Mouse (Mus musculus): ENCODE data around the gene Pak6. TPM values are rescaled to one million over a fixed set of nuclear protein-coding genes. Genes with fewer than 3 reads are reported as not detected.

Pak6 gene
- polyA plus RNA-seq, 1 experiment from 2014 or later, result 1.6 TPM

DNA sequence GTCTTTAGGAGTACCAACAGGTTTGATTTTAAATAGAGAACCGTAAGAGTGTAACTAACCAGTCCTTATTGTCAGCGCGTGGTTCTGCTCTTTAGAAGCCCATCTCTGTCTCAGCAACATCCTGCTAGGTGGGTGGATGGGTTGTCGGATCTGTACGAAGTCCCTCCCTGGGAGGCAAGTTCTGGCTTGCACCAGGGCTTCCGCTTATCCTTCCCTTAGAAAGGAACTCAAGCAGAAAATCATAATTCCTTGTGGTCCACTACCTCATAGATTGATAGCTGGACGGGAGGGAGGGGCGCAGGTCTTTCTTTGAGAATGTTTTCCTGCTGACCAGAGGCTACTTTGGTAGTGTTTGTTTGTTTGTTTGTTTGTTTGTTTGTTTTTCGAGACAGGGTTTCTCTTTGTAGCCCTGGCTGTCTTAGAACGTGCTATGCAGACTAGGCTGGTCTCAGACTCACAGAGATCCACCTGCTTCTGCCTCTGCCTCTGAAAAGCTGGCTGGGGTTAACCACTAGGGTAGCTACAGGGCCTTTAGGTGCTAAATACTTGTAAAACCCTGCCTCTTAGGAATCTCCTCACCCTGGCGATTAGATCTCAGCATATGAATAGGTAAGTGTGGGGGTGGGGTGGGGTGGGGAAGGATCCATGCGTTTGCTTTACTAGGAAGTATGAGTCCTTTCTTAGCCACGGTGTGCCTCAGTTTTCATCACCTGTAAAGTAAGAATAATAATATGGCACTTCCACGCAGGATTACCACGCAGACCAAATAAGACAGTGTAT, 10.8 kb downstream of the Pak6 start:
- 22% methylated on average over 15 of the region's 15 CpGs for WGBS
- DNase-seq (ENCODE audit: low spot score) (no peak), ATAC-seq (ENCODE audit: insufficient read depth, low FRiP score, low TSS enrichment) (no peak)
- H3K4me1 ChIP-seq (ENCODE audit: control insufficient read depth, insufficient read depth, low read length), result peaks cover 9% of the 10 kb centered on the region; the same call in 1 of the 2 replicates
- H3K4me3 ChIP-seq (ENCODE audit: low read depth, low read length), result no peak overlapping the region
- H3K36me3 ChIP-seq (ENCODE audit: control insufficient read depth, insufficient read depth, low read length), result no peaks in the 10 kb centered on the region
- peaks cover 52% of the 10 kb centered on the region for H3K27me3 ChIP-seq (ENCODE audit: control insufficient read depth, insufficient read depth, low read length)
- H3K9ac ChIP-seq (ENCODE audit: low read length), result no peak overlapping the region
- H3K4me2 ChIP-seq (ENCODE audit: low read depth), result no peak overlapping the region
- H3K9me3 ChIP-seq (ENCODE audit: control insufficient read depth, low read length), result no peaks in the 10 kb centered on the region
- H3K27ac ChIP-seq (ENCODE audit: low read depth, low read length), result no peak overlapping the region

GRCm38 (mm10) chr2:118674500-118674899, 11.4 kb downstream of the Pak6 start:
- Histone ChIP-seq H3K4me3 (ENCODE audit: low read depth, low read length) (no peak overlapping the region), H3K4me1 (ENCODE audit: control insufficient read depth, insufficient read depth, low read length) (peaks cover 9% of the 10 kb centered on the region; the same call in 1 of the 2 replicates), H3K36me3 (ENCODE audit: control insufficient read depth, insufficient read depth, low read length) (no peaks in the 10 kb centered on the region), H3K9ac (ENCODE audit: low read length) (no peak overlapping the region), H3K27ac (ENCODE audit: low read depth, low read length) (no peak overlapping the region), H3K27me3 (ENCODE audit: control insufficient read depth, insufficient read depth, low read length) (peaks cover 58% of the 10 kb centered on the region), H3K4me2 (ENCODE audit: low read depth) (no peak overlapping the region), H3K9me3 (ENCODE audit: control insufficient read depth, low read length) (no peaks in the 10 kb centered on the region)
- 8% methylated on average over 7 of the region's 7 CpGs for WGBS
- ATAC-seq (ENCODE audit: insufficient read depth, low FRiP score, low TSS enrichment) (no peak), DNase-seq (ENCODE audit: low spot score) (no peak)

- H3K4me2 ChIP-seq (ENCODE audit: low read depth), result peak overlapping the region; percentile 93
- peak overlapping the region; percentile 48 for H3K4me3 ChIP-seq (ENCODE audit: low read depth, low read length)
- ATAC-seq (ENCODE audit: insufficient read depth, low FRiP score, low TSS enrichment), result peak; percentile 27; the same call in 1 of the 2 replicates
- peak overlapping the region; percentile 45 for H3K9ac ChIP-seq (ENCODE audit: low read length)
- H3K27me3 ChIP-seq (ENCODE audit: control insufficient read depth, insufficient read depth, low read length), result peaks cover 61% of the 10 kb centered on the region
- no peak overlapping the region for H3K27ac ChIP-seq (ENCODE audit: low read depth, low read length)
- H3K9me3 ChIP-seq (ENCODE audit: control insufficient read depth, low read length), result no peaks in the 10 kb centered on the region
- WGBS, result under 1% methylated on average over 89 of the region's 89 CpGs
- no peaks in the 10 kb centered on the region for H3K36me3 ChIP-seq (ENCODE audit: control insufficient read depth, insufficient read depth, low read length)
- DNase-seq (ENCODE audit: low spot score), result no peak
- H3K4me1 ChIP-seq (ENCODE audit: control insufficient read depth, insufficient read depth, low read length), result peaks cover 9% of the 10 kb centered on the region; the same call in 1 of the 2 replicates
Observed at GRCm38 (mm10) chr2:118676839-118677741, 14.0 kb downstream of the Pak6 start.

DNA sequence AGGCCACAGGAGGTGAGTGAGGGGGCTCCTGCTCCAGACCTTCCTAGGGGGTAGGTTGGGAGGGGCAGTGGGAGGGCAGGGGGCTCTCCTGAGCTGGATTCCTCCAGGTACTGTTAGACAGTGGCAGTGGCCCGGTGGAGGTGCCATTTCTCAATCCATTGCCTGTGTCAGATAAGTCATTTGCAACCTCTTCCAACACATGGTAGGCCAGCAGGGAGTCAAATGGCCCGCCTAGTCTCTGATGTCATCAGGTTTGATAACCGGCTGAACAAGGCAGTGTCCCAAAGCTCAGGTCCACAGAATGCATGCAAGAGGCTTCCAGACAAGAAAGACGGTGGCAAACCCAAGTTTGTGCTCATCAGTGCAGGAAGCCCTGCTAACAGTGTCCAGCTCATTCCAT, 14.7 kb downstream of the Pak6 start:
- 10% methylated on average over 4 of the region's 4 CpGs for WGBS
- ATAC-seq (ENCODE audit: insufficient read depth, low FRiP score, low TSS enrichment) (0 out of 2 replicates have a peak, but pooled peaks have one; percentile 20), DNase-seq (ENCODE audit: low spot score) (no peak)
- Histone ChIP-seq H3K4me3 (ENCODE audit: low read depth, low read length) (peak overlapping the region; percentile 48), H3K4me2 (ENCODE audit: low read depth) (peak overlapping the region; percentile 93; the same call in 1 of the 2 replicates), H3K9ac (ENCODE audit: low read length) (no peak overlapping the region), H3K36me3 (ENCODE audit: control insufficient read depth, insufficient read depth, low read length) (no peaks in the 10 kb centered on the region), H3K9me3 (ENCODE audit: control insufficient read depth, low read length) (no peaks in the 10 kb centered on the region), H3K27ac (ENCODE audit: low read depth, low read length) (no peak overlapping the region), H3K27me3 (ENCODE audit: control insufficient read depth, insufficient read depth, low read length) (peaks cover 61% of the 10 kb centered on the region), H3K4me1 (ENCODE audit: control insufficient read depth, insufficient read depth, low read length) (peaks cover 9% of the 10 kb centered on the region; the same call in 1 of the 2 replicates)

DNA sequence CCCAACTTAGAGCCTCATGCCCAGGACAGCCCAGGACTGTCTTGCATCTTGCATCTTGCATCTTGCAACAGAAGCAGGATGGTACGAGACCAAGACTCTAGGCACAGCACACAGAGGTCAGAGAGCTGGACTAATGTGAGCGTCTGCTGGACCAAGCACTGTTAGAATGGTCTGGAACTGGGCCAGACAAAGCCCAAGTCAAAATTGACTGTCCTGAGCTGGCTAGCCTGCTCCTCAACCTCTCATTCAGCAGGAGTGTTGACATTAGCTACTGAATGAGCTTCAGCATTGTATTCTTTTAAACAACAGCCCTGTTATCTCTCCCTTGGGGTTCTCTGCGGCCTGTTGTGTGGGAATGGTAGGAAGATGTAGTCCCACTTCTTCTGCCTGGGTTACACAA, 16.5 kb downstream of the Pak6 start:
- WGBS, result 73% methylated on average over 3 of the region's 3 CpGs
- no peak overlapping the region for H3K27ac ChIP-seq (ENCODE audit: low read depth, low read length)
- H3K4me1 ChIP-seq (ENCODE audit: control insufficient read depth, insufficient read depth, low read length), result peaks cover 9% of the 10 kb centered on the region; the same call in 1 of the 2 replicates
- H3K36me3 ChIP-seq (ENCODE audit: control insufficient read depth, insufficient read depth, low read length), result no peaks in the 10 kb centered on the region
- no peak overlapping the region for H3K4me3 ChIP-seq (ENCODE audit: low read depth, low read length)
- peaks cover 51% of the 10 kb centered on the region for H3K27me3 ChIP-seq (ENCODE audit: control insufficient read depth, insufficient read depth, low read length)
- no peak overlapping the region for H3K4me2 ChIP-seq (ENCODE audit: low read depth)
- H3K9ac ChIP-seq (ENCODE audit: low read length), result no peak overlapping the region
- ATAC-seq (ENCODE audit: insufficient read depth, low FRiP score, low TSS enrichment), result no peak
- no peak for DNase-seq (ENCODE audit: low spot score)
- no peaks in the 10 kb centered on the region for H3K9me3 ChIP-seq (ENCODE audit: control insufficient read depth, low read length)

- no peak overlapping the region for H3K4me2 ChIP-seq (ENCODE audit: low read depth)
- ATAC-seq (ENCODE audit: insufficient read depth, low FRiP score, low TSS enrichment) (no peak), DNase-seq (ENCODE audit: low spot score) (no peak)
- H3K4me3 ChIP-seq (ENCODE audit: low read depth, low read length), result no peak overlapping the region
- no peaks in the 10 kb centered on the region for H3K9me3 ChIP-seq (ENCODE audit: control insufficient read depth, low read length)
- H3K36me3 ChIP-seq (ENCODE audit: control insufficient read depth, insufficient read depth, low read length), result no peaks in the 10 kb centered on the region
- H3K27ac ChIP-seq (ENCODE audit: low read depth, low read length), result no peak overlapping the region
- WGBS, result 89% methylated on average over 6 of the region's 6 CpGs
- H3K27me3 ChIP-seq (ENCODE audit: control insufficient read depth, insufficient read depth, low read length), result peaks cover 39% of the 10 kb centered on the region
- H3K9ac ChIP-seq (ENCODE audit: low read length), result no peak overlapping the region
- peaks cover 9% of the 10 kb centered on the region; the same call in 1 of the 2 replicates for H3K4me1 ChIP-seq (ENCODE audit: control insufficient read depth, insufficient read depth, low read length)
Observed at GRCm38 (mm10) chr2:118680926-118681325, 17.8 kb downstream of the Pak6 start.

- 59% methylated on average over 8 of the region's 8 CpGs for whole genome bisulfite sequencing
- H3K4me2 ChIP-seq (ENCODE audit: low read depth), result no peak overlapping the region
- H3K27me3 ChIP-seq (ENCODE audit: control insufficient read depth, insufficient read depth, low read length), result peaks cover 21% of the 10 kb centered on the region
- H3K27ac ChIP-seq (ENCODE audit: low read depth, low read length), result no peak overlapping the region
- no peaks in the 10 kb centered on the region for H3K9me3 ChIP-seq (ENCODE audit: control insufficient read depth, low read length)
- DNase-seq (ENCODE audit: low spot score), result no peak
- H3K9ac ChIP-seq (ENCODE audit: low read length), result no peak overlapping the region
- H3K4me1 ChIP-seq (ENCODE audit: control insufficient read depth, insufficient read depth, low read length), result peaks cover under 1% of the 10 kb centered on the region; the same call in 1 of the 2 replicates
- H3K4me3 ChIP-seq (ENCODE audit: low read depth, low read length), result no peak overlapping the region
- H3K36me3 ChIP-seq (ENCODE audit: control insufficient read depth, insufficient read depth, low read length), result no peaks in the 10 kb centered on the region
- no peak for ATAC-seq (ENCODE audit: insufficient read depth, low FRiP score, low TSS enrichment)
Observed at GRCm38 (mm10) chr2:118682544-118683260, 19.6 kb downstream of the Pak6 start.

- H3K4me1 ChIP-seq (ENCODE audit: control insufficient read depth, insufficient read depth, low read length), result no peaks in the 10 kb centered on the region
- no peak overlapping the region for H3K4me3 ChIP-seq (ENCODE audit: low read depth, low read length)
- no peak for DNase-seq (ENCODE audit: low spot score)
- H3K36me3 ChIP-seq (ENCODE audit: control insufficient read depth, insufficient read depth, low read length), result no peaks in the 10 kb centered on the region
- no peak overlapping the region for H3K9ac ChIP-seq (ENCODE audit: low read length)
- WGBS, result 89% methylated on average over 4 of the region's 4 CpGs
- H3K27me3 ChIP-seq (ENCODE audit: control insufficient read depth, insufficient read depth, low read length), result no peaks in the 10 kb centered on the region
- no peak overlapping the region for H3K27ac ChIP-seq (ENCODE audit: low read depth, low read length)
- no peaks in the 10 kb centered on the region for H3K9me3 ChIP-seq (ENCODE audit: control insufficient read depth, low read length)
- ATAC-seq (ENCODE audit: insufficient read depth, low FRiP score, low TSS enrichment), result no peak
- no peak overlapping the region for H3K4me2 ChIP-seq (ENCODE audit: low read depth)
Observed at GRCm38 (mm10) chr2:118685088-118685487, 22.0 kb downstream of the Pak6 start.
